Mouse (Mus musculus) lung, adult 2 months (tissue): ENCODE data around the gene Cldn1. TPM values are rescaled to one million over a fixed set of nuclear protein-coding genes. Genes with fewer than 3 reads are reported as not detected.

Experiments used
- DNase-seq: peaks from one replicate; pipeline ENCODE4 v3.0.0; 2022
- H3K4me1 ChIP-seq: fragments of 200-500 bp; 2 replicates; pipeline ENCODE4 v1.6.1; 2011; ENCODE audit warnings: low read length; ENCODE audit not compliant: control insufficient read depth, insufficient read depth
- H3K4me3 ChIP-seq: fragments of 200-500 bp; replicated peaks from 2 replicates; pipeline ENCODE3; 2011; ENCODE audit warnings: low read depth, mild to moderate bottlenecking, control low read depth, low read length; ENCODE audit errors: extremely low read depth
- CTCF ChIP-seq: fragments of 200-500 bp; IDR thresholded peaks from 2 replicates; pipeline ENCODE4 v1.5.1; 2011; ENCODE audit warnings: mild to moderate bottlenecking, low read length, control low read depth; ENCODE audit not compliant: insufficient read depth
- POLR2A ChIP-seq: fragments of 200-500 bp; IDR thresholded peaks from 2 replicates; pipeline ENCODE4 v1.6.1; 2011; ENCODE audit warnings: low read depth, mild to moderate bottlenecking, control low read depth, low read length, borderline replicate concordance; ENCODE audit errors: extremely low read depth
- WGBS: fragments of 180-500 bp; shearing (Covaris S2); methylation state at CpG from one replicate; pipeline ENCODE4 v1.1.7; 2018; 5-methylcytosine and 5-hydroxymethylcytosine counted together
- polyA plus RNA-seq: library from polyadenylated mRNA; depleted of rRNA; stranded (reverse); fragments of >200 nt; gene quantifications from 2 replicates; pipeline ENCODE4 v1.2.3, GENCODE M21; 2012

Cldn1 gene
- polyA plus RNA-seq, 1 experiment: 5.4 TPM

- H3K4me3 ChIP-seq: no peak overlapping the region
- no peak for TF ChIP-seq CTCF
- no peak for TF ChIP-seq POLR2A
- peaks cover 4% of the 10 kb centered on the region; the same call in 1 of the 2 replicates for H3K4me1 ChIP-seq
- no peak for DNase-seq
- 70% methylated on average over 7 of the region's 7 CpGs for WGBS
These were observed 2.5 kb downstream of the Cldn1 start for GRCm38 (mm10) chr16:26369044-26369730.

- WGBS: 70% methylated on average over 5 of the region's 5 CpGs
- DNase-seq: no peak
- TF ChIP-seq CTCF (no peak), POLR2A (no peak)
- H3K4me3 ChIP-seq: no peak overlapping the region
- H3K4me1 ChIP-seq: peaks cover 4% of the 10 kb centered on the region; the same call in 1 of the 2 replicates
These were observed 3.5 kb downstream of the Cldn1 start for GRCm38 (mm10) chr16:26368121-26368520.

- Histone ChIP-seq H3K4me3 (no peak overlapping the region), H3K4me1 (no peaks in the 10 kb centered on the region)
- no peak for DNase-seq
- WGBS: 75% methylated on average over 3 of the region's 3 CpGs
- TF ChIP-seq POLR2A (no peak), CTCF (no peak)
These were observed 10.9 kb downstream of the Cldn1 start for GRCm38 (mm10) chr16:26360694-26361093.

GRCm38 (mm10) chr16:26359619-26360018 is 12.0 kb downstream of the Cldn1 start:
- TF ChIP-seq CTCF: no peak
- no peak for TF ChIP-seq POLR2A
- WGBS: 72% methylated on average over 4 of the region's 4 CpGs
- H3K4me3 ChIP-seq: no peak overlapping the region
- H3K4me1 ChIP-seq: no peaks in the 10 kb centered on the region
- DNase-seq: no peak

- no peaks in the 10 kb centered on the region for H3K4me1 ChIP-seq
- 77% methylated on average over 5 of the region's 5 CpGs for WGBS
- no peak for DNase-seq
- no peak overlapping the region for H3K4me3 ChIP-seq
- TF ChIP-seq POLR2A (no peak), CTCF (no peak)
These were observed 12.7 kb downstream of the Cldn1 start for GRCm38 (mm10) chr16:26358898-26359297.

- DNase-seq: no peak
- no peaks in the 10 kb centered on the region for H3K4me1 ChIP-seq
- H3K4me3 ChIP-seq: no peak overlapping the region
- TF ChIP-seq POLR2A (no peak), CTCF (no peak)
- 54% methylated on average over 5 of the region's 5 CpGs for WGBS
These were observed 13.5 kb downstream of the Cldn1 start for GRCm38 (mm10) chr16:26357863-26358780.

- TF ChIP-seq CTCF (no peak), POLR2A (no peak)
- WGBS: 50% methylated on average over 1 of the region's 1 CpGs
- H3K4me3 ChIP-seq: no peak overlapping the region
These were observed 16.1 kb downstream of the Cldn1 start for GRCm38 (mm10) chr16:26355513-26355912.

GRCm38 (mm10) chr16:26350786-26351185 is 20.9 kb downstream of the Cldn1 start:
- Histone ChIP-seq H3K4me1 (no peaks in the 10 kb centered on the region), H3K4me3 (no peak overlapping the region)
- no peak for TF ChIP-seq POLR2A
- 77% methylated on average over 4 of the region's 4 CpGs for WGBS
- DNase-seq: no peak

More at GRCm38 (mm10) chr16:26355513-26355912, 16.1 kb downstream of the Cldn1 start:
- DNase-seq: no peak
- H3K4me1 ChIP-seq: no peaks in the 10 kb centered on the region

GRCm38 (mm10) chr16:26348809-26349208 is 22.8 kb downstream of the Cldn1 start:
- 64% methylated on average over 1 of the region's 1 CpGs for WGBS
- no peak for DNase-seq
- Histone ChIP-seq H3K4me1 (no peaks in the 10 kb centered on the region), H3K4me3 (no peak overlapping the region)
- no peak for TF ChIP-seq CTCF
- TF ChIP-seq POLR2A: no peak
